Mouse (Mus musculus) B cell, adult (primary cell): Measurements from ENCODE around the gene Ttk. TPM values are rescaled to one million over a fixed set of nuclear protein-coding genes. Genes with fewer than 3 reads are reported as not detected.

ENCODE experiments used
- total RNA-seq: library from RNA; stranded (reverse); gene quantifications from 4 replicates; pipeline ENCODE4 v1.2.4, GENCODE M21; 2023; ENCODE audit not compliant: inconsistent age

Gene Ttk
- total RNA-seq: 0.57 to 2.2 TPM (median 1.1 TPM) in 4 replicates

GRCm38 (mm10) chr9:83833811-83834747 is at the start of gene Ttk:
TSS of gene Ttk (plus strand) at chr9:83834689.

GRCm38 (mm10) chr9:83805977-83806815 is 28.3 kb upstream of the Ttk start, which contains the start of gene Elovl4:
TSS of gene Elovl4 (minus strand) at chr9:83806277.

Other genes with a start within 250 kb of the Ttk start
- 0.22 TPM in 1 of 4 replicates, not detected in the others for gene Elovl4, start 28.4 kb upstream of the Ttk start, total RNA-seq
- 14.8 to 18.7 TPM (median 15.8 TPM) in 4 replicates for gene Bckdhb, start 90.5 kb downstream of the Ttk start, total RNA-seq